Mouse (Mus musculus): ENCODE data around the gene Clca3b.
"Not testable (repeated sequence)": the region's sequence is repeated elsewhere in the genome, so short reads cannot be mapped to it uniquely, and the experiment has no call there.

GRCm38 (mm10) chr3:144808153-144808925 lies 40.8 kb downstream of the Clca3b start:
- not testable (repeated sequence) for TF ChIP-seq CTCF, EP300 (IDR thresholded peaks at IDR 0.05; ENCODE audit: low read depth)
